Mouse (Mus musculus): ENCODE data around the gene 1700010B08Rik.

DNA sequence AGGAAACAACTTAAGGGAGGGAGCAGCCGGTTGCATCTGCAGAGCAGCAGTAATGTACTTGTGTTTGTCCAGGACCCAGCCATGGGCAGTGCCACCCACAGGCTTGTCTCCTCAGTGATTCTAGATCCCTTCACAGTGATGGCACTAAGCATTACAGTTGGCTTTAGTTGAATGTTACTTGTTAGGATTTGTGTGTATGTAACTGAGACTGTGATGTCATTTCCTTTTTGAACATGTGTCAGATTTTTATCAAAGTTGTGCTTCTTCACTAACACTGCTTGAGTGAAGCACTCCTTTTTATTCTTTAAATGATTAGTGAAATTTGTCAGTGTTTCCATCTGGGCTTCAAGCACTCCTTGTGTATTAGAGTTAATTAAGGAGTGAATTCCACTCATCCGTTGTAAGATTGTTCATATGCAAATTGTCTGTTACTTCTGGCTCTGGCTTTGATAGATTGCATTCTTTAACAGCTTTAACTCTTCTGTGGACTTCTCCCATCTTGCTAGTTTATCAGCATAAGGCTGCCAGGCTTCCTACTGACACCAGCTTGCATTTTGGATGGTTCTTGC, 46.8 kb upstream of the 1700010B08Rik start:
- TF ChIP-seq HCFC1 (IDR thresholded peaks at IDR 0.05; ENCODE audit: borderline replicate concordance, insufficient read depth, low read length) (no peak), ZC3H11A (IDR thresholded peaks at IDR 0.05; ENCODE audit: borderline replicate concordance, low read depth, low read length) (no peak), MAFK (IDR thresholded peaks at IDR 0.05; ENCODE audit: insufficient read depth, low read depth, low read length) (no peak), ZNF384 (IDR thresholded peaks at IDR 0.05; ENCODE audit: low read depth, low read length) (no peak)

Measured in ES-E14 (cell line).